ENCODE assay signal across 11 mouse cellular contexts in genomic region chr4:47225920-47226319, GRCm38 (mm10). TPM values are rescaled to one million over a fixed set of nuclear protein-coding genes. Genes with fewer than 3 reads are reported as not detected.
DNase-seq lines count a peak whose midpoint lies in the region; ATAC-seq lines count a peak whose summit lies in the region.
"Had no signal": no experiment of that assay in that cellular context is flagged by ENCODE, and none has a peak within 500 bp of the region (broad histone marks: within the 10 kb centered on the region; RNA-seq: fewer than 3 reads in every experiment).

No protein-coding gene starts in this region.

- H3K9ac ChIP-seq in forebrain, embryonic 14.5 days (ENCODE audit: low read length) = no peak overlapping the region
- no peak overlapping the region for H3K9ac ChIP-seq in forebrain, embryonic 11.5 days (ENCODE audit: low read length)
- H3K9ac ChIP-seq in midbrain, embryonic 14.5 days (replicated peaks; ENCODE audit: low read length) = no peak overlapping the region
- H3K9ac ChIP-seq in midbrain, embryonic 13.5 days (replicated peaks) = no peak overlapping the region
- H3K9ac ChIP-seq: lung, embryonic 14.5 days; stomach, embryonic 15.5 days had no signal

- peak; percentile 42; the same call in 1 of the 2 replicates for ATAC-seq in forebrain, embryonic 14.5 days
- ATAC-seq in forebrain, embryonic 11.5 days (replicated peaks; ENCODE audit: low FRiP score) = no peak
- ATAC-seq in midbrain, embryonic 14.5 days (ENCODE audit: low FRiP score, low TSS enrichment) = no peak
- ATAC-seq in midbrain, embryonic 13.5 days = no peak

- no peak overlapping the region for H3K4me3 ChIP-seq in forebrain, embryonic 14.5 days (ENCODE audit: low read depth, low read length)
- no peak overlapping the region for H3K4me3 ChIP-seq in forebrain, embryonic 11.5 days (ENCODE audit: low read depth, low read length)
- H3K4me3 ChIP-seq in midbrain, embryonic 14.5 days (replicated peaks; ENCODE audit: low read depth, low read length) = no peak overlapping the region
- H3K4me3 ChIP-seq in midbrain, embryonic 13.5 days (replicated peaks) = no peak overlapping the region
- H3K4me3 ChIP-seq: erythroblast, embryonic 14.5 days; stomach, embryonic 15.5 days had no signal

- DNase-seq in forebrain, embryonic 14.5 days (ENCODE audit: low spot score) = peak; percentile 38
- DNase-seq in forebrain, embryonic 11.5 days (ENCODE audit: low spot score) = no peak
- DNase-seq in midbrain, embryonic 14.5 days = peak; percentile 37
- DNase-seq in kidney, postnatal 25 days = peak; percentile 64 to 78
- DNase-seq in right cerebral cortex, postnatal 36 days (ENCODE audit: low spot score in 2 of 2) = peak; percentile 55 to 66
- no peak for DNase-seq in thymus, postnatal 10 days (ENCODE audit: low spot score in 2 of 2)
- DNase-seq in retina, postnatal 1 day = no peak
- DNase-seq: lung, embryonic 14.5 days had no signal

- H3K9me3 ChIP-seq in forebrain, embryonic 14.5 days (replicated peaks; ENCODE audit: control insufficient read depth, low read length) = no peaks in the 10 kb centered on the region
- no peaks in the 10 kb centered on the region for H3K9me3 ChIP-seq in forebrain, embryonic 11.5 days (ENCODE audit: control insufficient read depth, low read length)
- H3K9me3 ChIP-seq in midbrain, embryonic 14.5 days (ENCODE audit: control insufficient read depth, low read length) = no peaks in the 10 kb centered on the region
- no peaks in the 10 kb centered on the region for H3K9me3 ChIP-seq in midbrain, embryonic 13.5 days
- H3K9me3 ChIP-seq: stomach, embryonic 15.5 days had no signal

- 60% methylated on average over 6 of the region's 6 CpGs for WGBS in forebrain, embryonic 14.5 days
- WGBS in forebrain, embryonic 11.5 days = 79% methylated on average over 6 of the region's 6 CpGs
- 62% methylated on average over 6 of the region's 6 CpGs for WGBS in midbrain, embryonic 14.5 days
- WGBS in midbrain, embryonic 13.5 days = 66% methylated on average over 6 of the region's 6 CpGs

- H3K4me1 ChIP-seq in forebrain, embryonic 14.5 days (ENCODE audit: control insufficient read depth, insufficient read depth, low read length) = peaks cover 6% of the 10 kb centered on the region; the same call in 1 of the 2 replicates
- H3K4me1 ChIP-seq in forebrain, embryonic 11.5 days (replicated peaks; ENCODE audit: control insufficient read depth, insufficient read depth, low read length) = no peaks in the 10 kb centered on the region
- no peaks in the 10 kb centered on the region for H3K4me1 ChIP-seq in midbrain, embryonic 14.5 days (ENCODE audit: control insufficient read depth, insufficient read depth, low read length)
- H3K4me1 ChIP-seq in midbrain, embryonic 13.5 days (replicated peaks) = 0 out of 2 replicates have a peak, but pooled peaks cover 5% of the 10 kb centered on the region

- H3K27me3 ChIP-seq in forebrain, embryonic 14.5 days (replicated peaks; ENCODE audit: control insufficient read depth, insufficient read depth, low read length) = no peaks in the 10 kb centered on the region
- no peaks in the 10 kb centered on the region for H3K27me3 ChIP-seq in forebrain, embryonic 11.5 days (ENCODE audit: control insufficient read depth, insufficient read depth, low read length)
- no peaks in the 10 kb centered on the region for H3K27me3 ChIP-seq in midbrain, embryonic 14.5 days (ENCODE audit: control insufficient read depth, insufficient read depth, low read length)
- no peaks in the 10 kb centered on the region for H3K27me3 ChIP-seq in midbrain, embryonic 13.5 days
- H3K27me3 ChIP-seq: stomach, embryonic 15.5 days had no signal

- H3K36me3 ChIP-seq in forebrain, embryonic 14.5 days (ENCODE audit: control insufficient read depth, insufficient read depth, low read length) = no peaks in the 10 kb centered on the region
- no peaks in the 10 kb centered on the region for H3K36me3 ChIP-seq in forebrain, embryonic 11.5 days (ENCODE audit: control insufficient read depth, insufficient read depth, low read length)
- H3K36me3 ChIP-seq in midbrain, embryonic 14.5 days (ENCODE audit: control insufficient read depth, insufficient read depth, low read length) = no peaks in the 10 kb centered on the region
- no peaks in the 10 kb centered on the region for H3K36me3 ChIP-seq in midbrain, embryonic 13.5 days
- H3K36me3 ChIP-seq: stomach, embryonic 15.5 days had no signal

- H3K4me2 ChIP-seq in forebrain, embryonic 14.5 days (ENCODE audit: low read length) = no peak overlapping the region
- no peak overlapping the region for H3K4me2 ChIP-seq in forebrain, embryonic 11.5 days (ENCODE audit: low read depth, low read length, severe bottlenecking)
- H3K4me2 ChIP-seq in midbrain, embryonic 14.5 days (ENCODE audit: low read length) = no peak overlapping the region
- H3K4me2 ChIP-seq in midbrain, embryonic 13.5 days (replicated peaks) = no peak overlapping the region
- H3K4me2 ChIP-seq: lung, embryonic 14.5 days; stomach, embryonic 15.5 days had no signal

- no peak overlapping the region for H3K27ac ChIP-seq in forebrain, embryonic 14.5 days (ENCODE audit: low read depth, low read length)
- H3K27ac ChIP-seq in forebrain, embryonic 11.5 days (ENCODE audit: low read depth, low read length) = no peak overlapping the region
- no peak overlapping the region for H3K27ac ChIP-seq in midbrain, embryonic 14.5 days (replicated peaks; ENCODE audit: low read depth, low read length)
- H3K27ac ChIP-seq in midbrain, embryonic 13.5 days = no peak overlapping the region
- H3K27ac ChIP-seq: stomach, embryonic 15.5 days had no signal

RNA-seq across cellular contexts. Expression of gene Col15a1, which starts 18.0 kb away (rescaled TPM):
- 1.9 TPM in 2 replicates for polyA plus RNA-seq in forebrain, embryonic 14.5 days (2014; fragmentation: Nextera tagmentation; extraction: Ambion mirVana)
- 6.6 and 7.0 TPM in 2 replicates for polyA plus RNA-seq in forebrain, embryonic 11.5 days (2014; fragmentation: Nextera tagmentation; extraction: Ambion mirVana)
- 1.8 and 3.0 TPM in 2 replicates for polyA plus RNA-seq in midbrain, embryonic 14.5 days (2014; fragmentation: Nextera tagmentation; extraction: Ambion mirVana)
- 1.2 and 1.5 TPM in 2 replicates for polyA plus RNA-seq in midbrain, embryonic 13.5 days (2015; fragmentation: Nextera tagmentation; extraction: Ambion mirVana)
- polyA plus RNA-seq: erythroblast, embryonic 14.5 days had no signal

Comparison
In these comparisons a context has a peak if more than half of its experiments do, and no peak if none do; other contexts are left out.
1. DNase-seq: peak in forebrain, embryonic 14.5 days (single experiment), midbrain, embryonic 14.5 days (single experiment), kidney, postnatal 25 days (2 of 2) and right cerebral cortex, postnatal 36 days (2 of 2); none in forebrain, embryonic 11.5 days (single experiment), thymus, postnatal 10 days (0 of 2) and retina, postnatal 1 day (single experiment).